Mouse (Mus musculus): Measurements from ENCODE around the gene Aldh1a1.
A peak's percentile ranks its signal among the peaks of the same experiment; 100 is the strongest.
"Not testable (repeated sequence)": the region's sequence is repeated elsewhere in the genome, so short reads cannot be mapped to it uniquely, and the experiment has no call there.

Gene Aldh1a1

DNA sequence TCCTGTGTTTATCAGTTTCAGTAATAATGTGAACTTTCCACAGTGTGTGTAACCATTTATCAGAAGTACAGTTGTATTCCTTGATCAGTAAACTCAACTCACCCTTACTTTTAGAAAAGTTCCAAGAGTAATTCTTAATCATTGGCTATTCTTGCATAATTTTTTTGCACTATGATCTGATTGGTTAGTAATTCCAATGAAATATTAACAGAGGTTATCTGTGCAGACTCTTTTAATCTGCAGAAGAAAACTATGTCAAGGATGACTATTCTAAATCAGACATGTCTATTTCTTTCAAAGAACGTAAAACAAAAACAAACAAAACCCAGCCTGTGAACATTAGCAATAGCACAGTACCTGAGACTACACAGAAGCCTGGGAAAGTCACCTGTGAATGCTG, 62.9 kb downstream of the Aldh1a1 start:
- DNase-seq (ENCODE audit: low spot score): no peak

DNA sequence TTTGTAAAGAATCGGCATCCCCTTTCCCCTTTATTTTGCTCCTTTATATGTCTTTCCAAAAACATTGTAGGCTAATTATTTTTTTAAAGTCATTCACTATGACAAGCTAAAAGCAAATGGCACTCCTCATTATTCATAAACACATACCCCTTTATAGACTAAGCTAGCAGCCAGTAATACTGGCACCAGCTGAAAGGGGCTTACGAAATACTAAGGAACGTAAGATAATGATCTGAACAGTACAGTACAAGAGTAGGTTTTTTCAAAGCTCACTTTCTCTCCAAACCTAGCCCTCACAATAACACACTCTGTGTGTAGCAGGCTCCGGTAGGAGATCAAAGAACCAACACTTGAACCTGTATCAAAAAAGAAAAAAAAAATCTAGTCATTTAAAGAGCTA, 64.7 kb downstream of the Aldh1a1 start:
- DNase-seq (ENCODE audit: low spot score): no peak

GRCm38 (mm10) chr19:20558069-20558468, 65.6 kb downstream of the Aldh1a1 start:
- DNase-seq (ENCODE audit: low spot score): no peak

- DNase-seq (ENCODE audit: low spot score): no peak
Measured at GRCm38 (mm10) chr19:20558544-20558943, 66.0 kb downstream of the Aldh1a1 start.

GRCm38 (mm10) chr19:20558952-20559351, 66.4 kb downstream of the Aldh1a1 start:
- no peak for DNase-seq (ENCODE audit: low spot score)

GRCm38 (mm10) chr19:20559952-20560351, 67.4 kb downstream of the Aldh1a1 start:
- DNase-seq (ENCODE audit: low spot score): no peak

DNA sequence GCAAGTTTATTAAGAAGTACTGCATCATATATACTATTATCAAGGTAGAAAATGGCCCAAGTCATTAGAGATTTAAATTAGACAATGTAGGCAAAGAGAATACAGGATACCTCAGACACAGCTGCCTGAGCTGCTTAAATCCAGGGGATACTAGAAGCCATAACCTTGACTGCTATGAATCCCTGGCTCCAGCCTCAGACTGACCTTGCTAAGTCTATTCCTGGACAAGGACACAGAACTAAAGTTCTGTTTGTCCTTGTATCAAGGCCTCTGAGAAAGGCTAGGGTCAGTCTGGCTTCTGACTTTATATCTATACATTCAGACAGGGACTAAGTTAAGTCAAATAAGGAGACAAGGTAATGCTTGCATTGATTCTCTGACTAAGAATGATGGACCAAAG, 69.9 kb downstream of the Aldh1a1 start:
- no peak for DNase-seq (ENCODE audit: low spot score)

GRCm38 (mm10) chr19:20566294-20566693, 73.8 kb downstream of the Aldh1a1 start:
- peak; percentile 4 for DNase-seq (ENCODE audit: low spot score)

DNA sequence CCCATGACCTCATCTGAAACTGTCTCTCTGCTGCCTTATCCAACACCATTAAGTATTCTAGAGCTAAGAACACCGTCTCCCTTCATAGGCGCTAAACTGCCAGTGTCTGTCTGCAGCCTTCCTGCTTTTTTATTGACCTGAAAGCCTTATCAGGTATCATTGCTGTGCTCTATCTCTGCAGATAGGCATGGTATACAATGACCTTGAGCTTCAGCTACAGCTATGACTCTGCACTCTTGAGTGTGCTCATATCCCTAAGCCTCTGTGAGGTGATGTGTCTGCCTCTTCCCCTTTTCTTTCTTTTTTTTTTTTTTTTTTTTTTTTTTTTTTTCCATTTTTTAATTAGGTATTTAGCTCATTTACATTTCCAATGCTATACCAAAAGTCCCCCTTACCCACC, 74.5 kb downstream of the Aldh1a1 start:
- DNase-seq (ENCODE audit: low spot score): no peak

- DNase-seq (ENCODE audit: low spot score): peak; percentile 5
Measured at GRCm38 (mm10) chr19:20576984-20577383, 84.5 kb downstream of the Aldh1a1 start.

DNA sequence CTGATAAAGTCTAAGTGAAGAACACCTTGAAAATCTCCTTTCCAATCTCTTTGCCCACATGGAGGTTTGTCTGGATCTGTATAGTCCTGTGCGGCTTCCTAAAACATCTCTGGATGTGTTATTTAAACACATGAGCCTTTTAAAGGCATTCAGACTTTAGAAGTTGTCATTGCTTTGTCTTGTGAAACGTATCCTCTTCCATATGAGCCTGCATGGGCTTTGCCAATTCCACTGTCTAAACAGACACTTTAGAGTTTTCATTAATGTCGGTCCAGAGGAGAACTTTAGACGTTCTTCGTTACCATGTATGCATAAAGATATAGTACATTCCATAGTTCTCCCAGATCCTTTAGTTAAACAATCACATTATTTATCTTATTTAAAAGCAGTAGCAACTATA, 84.9 kb downstream of the Aldh1a1 start:
- no peak for DNase-seq (ENCODE audit: low spot score)

- DNase-seq (ENCODE audit: low spot score): no peak
Measured at GRCm38 (mm10) chr19:20599951-20600350, 107.4 kb downstream of the Aldh1a1 start.

GRCm38 (mm10) chr19:20601739-20602138, 109.2 kb downstream of the Aldh1a1 start:
- peak; percentile 3 for DNase-seq (ENCODE audit: low spot score)

- DNase-seq (ENCODE audit: low spot score): no peak
Measured at GRCm38 (mm10) chr19:20603212-20603611, 110.7 kb downstream of the Aldh1a1 start.

DNA sequence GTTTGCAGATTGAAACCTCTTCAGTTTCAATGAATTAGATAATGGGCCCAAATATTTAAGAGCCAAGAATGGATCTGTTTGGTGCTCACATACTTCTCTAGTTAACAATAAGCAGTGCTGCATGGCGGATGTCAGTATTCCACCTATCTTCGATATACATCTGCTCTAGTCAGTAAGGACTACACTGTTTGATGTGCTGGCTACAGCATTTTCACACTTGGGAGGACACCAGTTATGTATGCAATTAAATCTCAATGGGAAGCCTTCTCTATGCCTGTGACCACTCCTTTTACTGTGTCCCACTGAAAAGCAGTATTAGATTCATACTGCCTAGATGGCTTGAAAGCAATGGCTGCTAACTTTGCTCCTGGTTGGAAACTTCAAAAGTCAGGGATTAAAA, 111.4 kb downstream of the Aldh1a1 start:
- DNase-seq (ENCODE audit: low spot score): no peak

GRCm38 (mm10) chr19:20614252-20614930, 121.9 kb downstream of the Aldh1a1 start:
- no peak for DNase-seq (ENCODE audit: low spot score)

DNA sequence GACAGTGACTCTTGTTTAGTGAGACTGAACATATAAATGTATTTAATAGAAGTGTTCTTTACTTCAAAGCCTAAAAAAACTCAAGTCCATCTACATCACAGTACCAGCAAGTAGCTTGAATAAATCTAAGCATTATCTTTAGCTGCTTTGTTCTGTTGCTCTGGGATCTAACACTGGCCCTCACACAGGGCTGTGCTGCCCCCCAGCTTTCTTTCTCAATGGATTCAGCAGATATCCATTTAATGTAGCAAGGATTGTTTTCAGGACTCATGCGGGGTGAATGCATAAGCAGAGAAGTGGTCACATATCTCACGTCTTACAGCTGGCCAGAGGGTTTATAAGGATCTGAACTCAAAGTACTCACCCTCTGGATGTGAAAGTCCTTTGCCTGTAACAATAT, 129.9 kb downstream of the Aldh1a1 start:
- DNase-seq (ENCODE audit: low spot score): peak; percentile 3

DNA sequence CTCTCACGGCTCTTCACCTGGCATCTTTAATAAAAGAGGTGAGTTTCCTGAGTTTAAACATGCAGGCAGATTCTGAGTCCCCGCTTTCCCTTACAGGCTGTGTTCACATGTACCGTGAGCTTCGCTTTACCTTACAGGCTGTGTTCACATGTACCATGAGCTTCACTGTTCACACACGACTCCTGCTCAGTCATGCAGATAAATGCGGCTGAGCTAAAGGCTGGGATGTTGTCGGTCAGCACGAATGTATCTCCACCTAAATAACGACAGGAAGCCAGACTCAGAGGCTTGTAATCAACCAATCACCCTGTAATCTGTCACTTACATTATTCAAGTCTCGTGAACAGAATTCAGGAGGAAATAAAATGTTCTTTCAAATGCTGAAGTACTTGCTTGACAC, 130.9 kb downstream of the Aldh1a1 start:
- DNase-seq (ENCODE audit: low spot score): no peak

- no peak for DNase-seq (ENCODE audit: low spot score)
Measured at GRCm38 (mm10) chr19:20631020-20631419, 138.5 kb downstream of the Aldh1a1 start.

- peak; percentile 70 for DNase-seq (ENCODE audit: low spot score)
Measured at GRCm38 (mm10) chr19:20633876-20634691, 141.6 kb downstream of the Aldh1a1 start.

DNA sequence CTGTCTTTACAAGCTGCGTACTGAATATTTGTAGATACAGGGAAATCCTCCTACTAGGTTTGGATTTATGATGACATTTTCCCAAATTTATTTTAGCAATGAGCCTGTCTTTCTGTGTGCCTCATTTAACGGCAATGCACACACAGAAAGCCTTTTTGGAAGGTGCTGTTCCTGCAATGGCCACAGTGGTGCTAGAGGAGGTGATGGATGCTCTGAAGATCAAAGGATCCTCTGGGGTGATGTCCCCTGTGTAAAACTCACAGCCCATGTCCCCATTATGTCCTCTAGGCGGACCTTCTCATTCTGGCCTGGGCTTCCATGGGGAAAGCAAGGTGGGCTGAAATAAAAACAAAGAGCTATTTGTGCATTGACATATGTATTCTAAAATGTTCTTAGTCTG, 151.8 kb downstream of the Aldh1a1 start:
- no peak for DNase-seq (ENCODE audit: low spot score)

DNA sequence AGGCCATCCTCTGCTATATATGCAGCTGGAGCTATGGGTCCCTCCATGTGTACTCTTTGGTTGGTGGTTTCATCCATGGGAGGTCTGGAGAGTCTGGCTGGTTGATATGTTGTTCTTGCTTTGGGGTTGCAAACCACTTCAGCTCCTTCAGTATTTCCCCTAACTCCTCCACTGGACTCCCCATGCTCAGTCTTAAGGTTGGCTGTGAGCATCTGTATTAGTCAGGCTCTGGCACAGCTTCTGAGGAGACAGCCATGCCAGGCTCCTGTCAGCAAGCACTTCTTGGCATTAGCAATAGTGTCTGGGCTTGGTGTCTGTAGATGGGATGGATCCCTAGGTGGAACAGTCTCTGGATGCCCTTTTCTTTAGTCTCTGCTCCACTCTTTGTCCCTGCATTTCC, 155.0 kb downstream of the Aldh1a1 start:
- DNase-seq (ENCODE audit: low spot score): not testable (repeated sequence)

DNA sequence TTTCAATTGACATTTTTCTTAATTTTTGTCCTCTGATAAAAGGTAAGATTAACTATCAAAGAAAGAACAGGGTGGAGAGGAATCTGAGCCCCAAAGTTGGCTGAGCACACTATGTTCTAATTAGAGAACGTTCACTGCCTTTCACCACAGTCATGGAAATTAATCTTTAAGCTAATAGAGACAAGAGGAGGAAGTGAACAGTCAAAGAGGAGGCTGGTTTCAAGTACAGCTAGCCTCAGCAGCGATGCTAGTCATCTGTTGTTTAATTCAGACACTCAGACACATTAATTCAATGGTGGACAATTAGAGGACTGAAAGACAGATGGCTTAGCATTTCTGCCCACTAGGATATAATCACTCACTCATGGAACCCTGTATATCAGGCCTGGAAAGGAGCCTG, 157.5 kb downstream of the Aldh1a1 start:
- no peak for DNase-seq (ENCODE audit: low spot score)

Measured in embryo, embryonic 10.5 days (tissue).